26 mouse cellular contexts compared by ENCODE assay signal in the genomic region with DNA sequence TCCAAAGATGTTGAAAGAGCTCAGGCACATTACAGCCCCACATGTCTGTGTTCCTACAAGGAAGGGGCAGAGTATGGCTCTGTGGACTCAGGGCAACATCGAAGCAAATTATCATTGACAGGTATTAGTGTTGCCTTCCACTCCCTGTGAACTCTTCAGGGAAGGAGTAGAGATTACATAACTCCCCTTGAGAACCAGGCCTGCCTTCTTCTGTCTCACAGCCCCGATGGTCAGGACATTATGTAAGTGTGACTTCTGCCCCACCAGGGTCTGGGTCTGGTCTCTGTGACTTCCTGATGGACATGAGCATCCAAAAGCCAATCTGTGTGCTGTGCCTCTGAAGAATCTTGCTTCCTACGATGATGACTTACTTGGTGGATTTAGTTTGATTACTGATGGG.
"Had no signal": no experiment of that assay in that cellular context is flagged by ENCODE, and none has a peak within 500 bp of the region (broad histone marks: within the 10 kb centered on the region; RNA-seq: fewer than 3 reads in every experiment).

No protein-coding gene starts in this region.

- H3K27me3 ChIP-seq: heart, embryonic 12.5 days; hindbrain, embryonic 12.5 days; intestine, embryonic 15.5 days; kidney, embryonic 15.5 days; limb, embryonic 12.5 days; liver, embryonic 13.5 days; liver, embryonic 15.5 days had no signal

- H3K4me3 ChIP-seq: gastrocnemius, adult 2 months; heart, adult 2 months; heart, embryonic 12.5 days; hindbrain, embryonic 10.5 days; hindbrain, embryonic 12.5 days; intestine, embryonic 15.5 days; kidney, embryonic 15.5 days; layer of hippocampus, adult 2 months; left cerebral cortex, adult 2 months; limb, embryonic 10.5 days; limb, embryonic 12.5 days; liver, embryonic 13.5 days; liver, embryonic 15.5 days had no signal

- H3K36me3 ChIP-seq: hindbrain, embryonic 10.5 days; hindbrain, embryonic 12.5 days; intestine, embryonic 15.5 days; kidney, embryonic 15.5 days; limb, embryonic 10.5 days; limb, embryonic 12.5 days; liver, embryonic 13.5 days; liver, embryonic 15.5 days had no signal

- H3K4me1 ChIP-seq: hindbrain, embryonic 10.5 days; hindbrain, embryonic 12.5 days; intestine, embryonic 15.5 days; kidney, embryonic 15.5 days; limb, embryonic 12.5 days; liver, embryonic 13.5 days; liver, embryonic 15.5 days had no signal

- DNase-seq: gastrocnemius, adult 2 months; gastrocnemius, postnatal 10 days; gastrocnemius, postnatal 25 days; heart, adult 2 months; heart, postnatal 10 days; heart, postnatal 4 days; kidney, adult 18-20 months; kidney, postnatal 4 days; liver; liver, embryonic 13.5 days; liver, postnatal 0 days had no signal

- ATAC-seq: inflammation-experienced regulatory T-cells, adult 6 months; intestine, embryonic 15.5 days; intestine, postnatal 0 days; liver, postnatal 0 days had no signal

- H3K9ac ChIP-seq: heart, embryonic 12.5 days; hindbrain, embryonic 12.5 days; hindbrain, embryonic 14.5 days; intestine, embryonic 15.5 days; kidney, embryonic 15.5 days; limb, embryonic 12.5 days; liver, embryonic 13.5 days; liver, embryonic 15.5 days; liver, postnatal 0 days had no signal

- H3K27ac ChIP-seq: gastrocnemius, adult 2 months; heart, adult 2 months; hindbrain, embryonic 10.5 days; hindbrain, embryonic 12.5 days; hindbrain, embryonic 14.5 days; intestine, embryonic 15.5 days; kidney, embryonic 15.5 days; kidney, postnatal 0 days; layer of hippocampus, adult 2 months; left cerebral cortex, adult 2 months; limb, embryonic 10.5 days; limb, embryonic 12.5 days; liver, embryonic 13.5 days; liver, embryonic 15.5 days had no signal

- H3K9me3 ChIP-seq: heart, embryonic 12.5 days; hindbrain, embryonic 10.5 days; hindbrain, embryonic 12.5 days; intestine, embryonic 15.5 days; kidney, embryonic 15.5 days; limb, embryonic 10.5 days; limb, embryonic 12.5 days; liver, embryonic 13.5 days; liver, embryonic 15.5 days had no signal

- H3K4me2 ChIP-seq: heart, embryonic 12.5 days; hindbrain, embryonic 12.5 days; hindbrain, embryonic 14.5 days; intestine, embryonic 15.5 days; kidney, embryonic 15.5 days; limb, embryonic 12.5 days; liver, embryonic 11.5 days; liver, embryonic 13.5 days; liver, embryonic 15.5 days had no signal
